Mouse (Mus musculus): ENCODE measurements around the gene Actb.
A peak's percentile ranks its signal among the peaks of the same experiment; 100 is the strongest.

- TF ChIP-seq POLR2A (IDR thresholded peaks at IDR 0.05; ENCODE audit: extremely low read depth, insufficient read depth, low read length), result no peak
- TF ChIP-seq CTCF (IDR thresholded peaks at IDR 0.05; ENCODE audit: extremely low read depth, insufficient read depth, low read length), result peak; percentile 73
Measured at GRCm38 (mm10) chr5:142932084-142932685, 25.6 kb upstream of the Actb start.

All from cortical plate, adult 2 months (tissue).